In the genomic region with DNA sequence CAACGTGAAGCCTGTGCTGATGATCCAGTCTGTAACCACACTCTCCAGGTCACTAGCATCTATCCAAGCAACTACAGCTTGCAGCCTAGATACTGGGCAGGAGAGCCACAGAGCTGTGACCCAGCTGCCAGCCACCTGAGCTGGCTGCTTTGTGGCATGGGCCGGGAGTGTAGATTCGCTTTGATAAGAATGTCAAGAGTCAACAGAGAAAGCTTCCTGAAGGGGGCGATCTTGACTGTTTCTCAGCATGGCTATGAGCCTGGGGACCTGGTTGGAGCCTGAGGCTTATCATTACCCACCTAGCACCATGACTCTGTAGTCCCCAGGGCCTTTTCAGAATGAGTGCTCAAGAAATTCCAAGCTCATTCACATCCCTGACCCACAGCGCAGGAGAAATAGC, we compare ENCODE assay signal across 9 mouse cellular contexts. TPM values are rescaled to one million over a fixed set of nuclear protein-coding genes. Genes with fewer than 3 reads are reported as not detected.
DNase-seq lines count a peak whose midpoint lies in the region; ATAC-seq and TF ChIP-seq lines count a peak whose summit lies in the region.
"Had no signal": no experiment of that assay in that cellular context is flagged by ENCODE, and none has a peak within 500 bp of the region (broad histone marks: within the 10 kb centered on the region; RNA-seq: fewer than 3 reads in every experiment).

No protein-coding gene starts in this region.

- WGBS in liver, postnatal 0 days (ENCODE audit: insufficient replicate concordance), result 41% methylated on average over 5 of the region's 5 CpGs
- 47% methylated on average over 5 of the region's 5 CpGs for WGBS in forebrain, embryonic 10.5 days

- no peak for TF ChIP-seq EP300 in liver, postnatal 0 days (IDR thresholded peaks at IDR 0.05; ENCODE audit: low read depth)

- no peak overlapping the region for H3K4me2 ChIP-seq in liver, postnatal 0 days (ENCODE audit: low read depth, low read length)
- H3K4me2 ChIP-seq: neural tube, embryonic 13.5 days had no signal

- TF ChIP-seq CTCF in liver, postnatal 0 days (IDR thresholded peaks at IDR 0.05; ENCODE audit: low read depth), result peak; percentile 31

- no peak overlapping the region for H3K4me3 ChIP-seq in liver, postnatal 0 days (ENCODE audit: low read depth, low read length)
- H3K4me3 ChIP-seq in forebrain, embryonic 10.5 days, result no peak overlapping the region
- H3K4me3 ChIP-seq: neural tube, embryonic 13.5 days had no signal

- H3K36me3 ChIP-seq in liver, postnatal 0 days (replicated peaks; ENCODE audit: insufficient read depth, low read length), result no peaks in the 10 kb centered on the region
- no peaks in the 10 kb centered on the region for H3K36me3 ChIP-seq in forebrain, embryonic 10.5 days (replicated peaks)
- H3K36me3 ChIP-seq: neural tube, embryonic 13.5 days had no signal

- peak; percentile 32; the same call in 1 of the 2 replicates for ATAC-seq in frontal cortex, adult (ENCODE audit: low TSS enrichment)
- ATAC-seq in liver, postnatal 0 days, result no peak

- no peak overlapping the region for H3K27ac ChIP-seq in liver, postnatal 0 days (ENCODE audit: low read depth)
- no peak overlapping the region for H3K27ac ChIP-seq in forebrain, embryonic 10.5 days
- H3K27ac ChIP-seq: neural tube, embryonic 13.5 days had no signal

- peaks cover 9% of the 10 kb centered on the region; the same call in 1 of the 2 replicates for H3K4me1 ChIP-seq in liver, postnatal 0 days (ENCODE audit: insufficient read depth)
- peaks cover 19% of the 10 kb centered on the region for H3K4me1 ChIP-seq in forebrain, embryonic 10.5 days

- no peak overlapping the region for H3K9ac ChIP-seq in liver, postnatal 0 days (replicated peaks)
- H3K9ac ChIP-seq: neural tube, embryonic 13.5 days had no signal

- no peaks in the 10 kb centered on the region for H3K9me3 ChIP-seq in liver, postnatal 0 days (ENCODE audit: low read length)
- H3K9me3 ChIP-seq in forebrain, embryonic 10.5 days, result no peaks in the 10 kb centered on the region
- H3K9me3 ChIP-seq: neural tube, embryonic 13.5 days had no signal

- DNase-seq in frontal cortex, postnatal 14 days (ENCODE audit: low spot score in 2 of 2), result no peak
- peak; percentile 13 for DNase-seq in thymus, postnatal 14 days
- DNase-seq in thymus, postnatal 10 days (ENCODE audit: low spot score in 2 of 2), result no peak
- peak; percentile 17 for DNase-seq in liver, postnatal 0 days
- no peak for DNase-seq in forebrain, embryonic 10.5 days (ENCODE audit: extremely low spot score, low spot score)
- DNase-seq in spleen, postnatal 36 days (ENCODE audit: low spot score in 2 of 2), result no peak
- DNase-seq in frontal cortex, adult 2 months (ENCODE audit: extremely low spot score in 1 of 2, low spot score in 1 of 2), result no peak

- H3K27me3 ChIP-seq in liver, postnatal 0 days (ENCODE audit: insufficient read depth, low read length), result peaks cover 15% of the 10 kb centered on the region; the same call in 1 of the 2 replicates
- H3K27me3 ChIP-seq in forebrain, embryonic 10.5 days (ENCODE audit: poor library complexity, severe bottlenecking), result peaks cover 47% of the 10 kb centered on the region

RNA-seq across cellular contexts. Expression of a gene that starts 2.0 kb away (rescaled TPM):
- 10.7 TPM in 2 replicates for polyA plus RNA-seq in liver, postnatal 0 days (2015; fragmentation: Nextera tagmentation; extraction: Ambion mirVana)
- 9.9 and 10.4 TPM in 2 replicates for polyA plus RNA-seq in forebrain, embryonic 10.5 days (2016; fragmentation: Nextera tagmentation; extraction: Ambion mirVana)
- 4.2 and 7.3 TPM in 2 replicates for polyA plus RNA-seq in frontal cortex, adult 2 months (2012; rRNA removed)

Comparison
In these comparisons a context has a peak if more than half of its experiments do, and no peak if none do; other contexts are left out.
1. DNase-seq: peak in thymus, postnatal 14 days (single experiment) and liver, postnatal 0 days (single experiment); none in frontal cortex, postnatal 14 days (0 of 2), thymus, postnatal 10 days (0 of 2), forebrain, embryonic 10.5 days (single experiment), spleen, postnatal 36 days (0 of 2) and frontal cortex, adult 2 months (0 of 2).